Comparison of ENCODE assay signal across 10 mouse cellular contexts in the genomic region with DNA sequence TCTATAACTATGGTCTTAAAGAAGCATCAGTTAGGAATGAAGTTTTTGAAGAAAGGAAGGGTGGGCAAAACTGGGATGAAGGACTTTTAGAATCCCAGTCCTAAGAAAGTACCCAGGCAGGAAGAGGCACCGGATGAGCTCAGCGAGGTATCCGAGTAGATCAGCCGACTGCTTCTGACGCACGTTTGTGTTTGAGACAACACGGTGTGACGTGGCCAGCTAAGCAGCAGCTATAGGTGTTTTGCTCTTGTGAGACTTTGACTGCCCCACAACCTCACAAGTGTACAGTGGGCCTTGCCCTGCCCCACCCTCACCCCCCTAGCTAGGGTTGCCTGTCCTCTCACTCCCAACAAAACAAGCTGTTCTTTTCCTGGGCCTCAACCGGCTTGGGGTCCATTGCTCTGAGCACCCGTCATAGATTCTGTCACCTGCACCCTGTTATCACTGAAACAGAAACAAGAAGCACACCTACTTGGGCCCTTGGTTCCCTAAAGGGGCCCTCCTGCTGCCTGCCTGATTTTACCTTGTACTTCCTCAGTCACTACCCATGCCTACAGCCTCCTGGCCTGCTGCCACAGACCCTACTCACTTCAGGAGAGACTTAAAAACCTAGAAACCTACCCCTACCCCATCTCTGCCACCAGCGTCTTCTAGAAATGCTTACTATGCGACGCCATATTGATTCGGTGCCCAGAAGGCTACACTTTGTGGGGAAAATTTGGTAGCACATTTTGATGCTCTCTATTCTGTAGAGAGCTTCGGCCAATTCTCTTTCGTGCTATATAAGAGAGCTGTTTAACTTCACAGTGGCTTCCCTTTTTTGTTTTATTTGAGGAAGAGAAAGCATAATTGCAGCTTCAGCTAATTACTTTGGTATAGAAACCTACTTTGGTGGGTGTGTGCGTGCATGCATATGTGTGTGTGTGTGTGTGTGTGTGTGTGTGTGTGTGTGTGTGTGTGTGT. TPM values are rescaled to one million over a fixed set of nuclear protein-coding genes. Genes with fewer than 3 reads are reported as not detected.
DNase-seq lines count a peak whose midpoint lies in the region; ATAC-seq lines count a peak whose summit lies in the region.
"Had no signal": no experiment of that assay in that cellular context is flagged by ENCODE, and none has a peak within 500 bp of the region (broad histone marks: within the 10 kb centered on the region; RNA-seq: fewer than 3 reads in every experiment).

No protein-coding gene starts in this region.

- DNase-seq in heart, adult 9 months (ENCODE audit: low spot score in 2 of 2), result no peak
- peak; percentile 73 to 76 for DNase-seq in B cell, adult 2 months
- no peak for DNase-seq in embryo, embryonic 10.5 days (ENCODE audit: low spot score)
- DNase-seq in urinary bladder, postnatal 14 days (ENCODE audit: low spot score), result no peak
- DNase-seq in frontal cortex, adult 2 months (ENCODE audit: extremely low spot score in 1 of 2, low spot score in 1 of 2), result no peak
- DNase-seq: cerebellum, adult 8-10 months had no signal

- H3K4me2 ChIP-seq in heart, embryonic 13.5 days, result no peak overlapping the region
- H3K4me2 ChIP-seq in heart, embryonic 15.5 days, result no peak overlapping the region
- H3K4me2 ChIP-seq: forebrain, embryonic 13.5 days had no signal

- H3K27me3 ChIP-seq in heart, embryonic 13.5 days (replicated peaks), result no peaks in the 10 kb centered on the region
- H3K27me3 ChIP-seq in heart, embryonic 15.5 days, result no peaks in the 10 kb centered on the region
- H3K27me3 ChIP-seq: forebrain, embryonic 13.5 days had no signal

- peaks cover 43% of the 10 kb centered on the region for H3K4me1 ChIP-seq in heart, embryonic 13.5 days
- H3K4me1 ChIP-seq in heart, embryonic 15.5 days (replicated peaks), result peaks cover 38% of the 10 kb centered on the region

- H3K36me3 ChIP-seq in heart, embryonic 13.5 days, result peaks cover 38% of the 10 kb centered on the region
- H3K36me3 ChIP-seq in heart, embryonic 15.5 days, result peaks cover 19% of the 10 kb centered on the region; the same call in 1 of the 2 replicates
- no peaks in the 10 kb centered on the region for H3K36me3 ChIP-seq in macrophage (ENCODE audit: inconsistent target)

- no peaks in the 10 kb centered on the region for H3K79me2 ChIP-seq in macrophage (ENCODE audit: inconsistent target)

- WGBS in heart, embryonic 13.5 days, result 76% methylated on average over 17 of the region's 17 CpGs
- WGBS in heart, embryonic 15.5 days, result 79% methylated on average over 17 of the region's 17 CpGs
- 49% methylated on average over 17 of the region's 17 CpGs for WGBS in macrophage (ENCODE audit: missing documents)

- H3K4me3 ChIP-seq in heart, embryonic 13.5 days, result no peak overlapping the region
- H3K4me3 ChIP-seq in heart, embryonic 15.5 days, result no peak overlapping the region
- H3K4me3 ChIP-seq in macrophage (ENCODE audit: inconsistent target), result no peak overlapping the region
- H3K4me3 ChIP-seq: forebrain, embryonic 13.5 days had no signal

- H3K27ac ChIP-seq in heart, embryonic 13.5 days (replicated peaks), result peak overlapping the region; percentile 92
- H3K27ac ChIP-seq in heart, embryonic 15.5 days, result peak overlapping the region; percentile 83
- H3K27ac ChIP-seq in macrophage, result peak overlapping the region; percentile 94
- H3K27ac ChIP-seq: forebrain, embryonic 13.5 days had no signal

- no peak overlapping the region for H3K9ac ChIP-seq in heart, embryonic 13.5 days
- no peak overlapping the region for H3K9ac ChIP-seq in heart, embryonic 15.5 days
- H3K9ac ChIP-seq: forebrain, embryonic 13.5 days had no signal

- H3K9me3 ChIP-seq in heart, embryonic 13.5 days, result no peaks in the 10 kb centered on the region
- no peaks in the 10 kb centered on the region for H3K9me3 ChIP-seq in heart, embryonic 15.5 days (replicated peaks)
- H3K9me3 ChIP-seq: forebrain, embryonic 13.5 days had no signal

- ATAC-seq in heart, embryonic 13.5 days (ENCODE audit: extremely low read depth, insufficient number of reproducible peaks, low FRiP score, low TSS enrichment), result no peak
- no peak for ATAC-seq in heart, embryonic 15.5 days (replicated peaks; ENCODE audit: insufficient number of reproducible peaks, insufficient read depth, low FRiP score, low read depth)
- ATAC-seq: forebrain, embryonic 13.5 days had no signal

RNA-seq across cellular contexts. Expression of a gene that starts 39.5 kb away (rescaled TPM):
- polyA plus RNA-seq in heart, embryonic 13.5 days (2015; fragmentation: Nextera tagmentation; extraction: Ambion mirVana), result 1.6 TPM in 2 replicates
- polyA plus RNA-seq in heart, embryonic 15.5 days (2015; fragmentation: Nextera tagmentation; extraction: Ambion mirVana), result 1.5 and 1.8 TPM in 2 replicates
- 10 to 100 TPM in 2 of 26 experiments, 1 to 10 TPM in 24; 1.5 to 10.8 (median 5.5) TPM for total RNA-seq in macrophage (2018; cell fraction: chromatin; rRNA removed)
- 1 to 10 TPM in 2 of 26 experiments, under 1 TPM in 24; 0.18 to 1.3 (median 0.45) TPM for total RNA-seq in macrophage (2018; cell fraction: cytosol; rRNA removed)
- 10 to 100 TPM in 5 of 26 experiments, 1 to 10 TPM in 21; 2.6 to 17.0 (median 7.7) TPM for total RNA-seq in macrophage (2018; cell fraction: nucleus; rRNA removed)
- 0.46 to 0.94 TPM (median 0.87 TPM) in 3 replicates for polyA plus RNA-seq in macrophage (2018)
- polyA plus RNA-seq in frontal cortex, adult 2 months (2012; rRNA removed), result 1.7 and 1.8 TPM in 2 replicates

Comparison
In these comparisons a context has a peak if more than half of its experiments do, and no peak if none do; other contexts are left out.
1. DNase-seq: peak in B cell, adult 2 months (2 of 2); none in heart, adult 9 months (0 of 2), embryo, embryonic 10.5 days (single experiment), urinary bladder, postnatal 14 days (single experiment) and frontal cortex, adult 2 months (0 of 2).
2. Peak in every context shown above with its lines, with median percentiles within 50 percentile points of each other: H3K27ac ChIP-seq.